Mouse (Mus musculus) MEL (cell line): ENCODE data around the gene Cdkn2d. TPM values are rescaled to one million over a fixed set of nuclear protein-coding genes. Genes with fewer than 3 reads are reported as not detected.

Source experiments
- DNase-seq: peaks from one replicate; pipeline ENCODE4 v3.0.0; 2011; ENCODE audit warnings: low read depth, low spot score
- H3K27ac ChIP-seq: 2 replicates; pipeline ENCODE4 v1.5.1; 2012; ENCODE audit warnings: low read depth, mild to moderate bottlenecking, control low read depth, low read length, moderate library complexity; ENCODE audit not compliant: control insufficient read depth
- H3K27me3 ChIP-seq, 2 experiments: fragments of 150-350 bp in 1 of 2; sonication (generic) in 1 of 2; 2 replicates each; pipeline ENCODE4 v1.6.1; 2012; ENCODE audit warnings: low read length in 2 of 2, mild to moderate bottlenecking in 2 of 2, improper control_type of control experiment in 1 of 2, moderate library complexity in 1 of 2; ENCODE audit not compliant: insufficient read depth in 2 of 2, control insufficient read depth in 1 of 2
- H3K36me3 ChIP-seq, 2 experiments: 2 replicates each; pipeline ENCODE4 v1.6.1; 2012 to 2014; ENCODE audit warnings: low read length in 2 of 2, improper control_type of control experiment in 1 of 2, inconsistent platforms in 1 of 2, mild to moderate bottlenecking in 1 of 2; ENCODE audit not compliant: insufficient read depth in 2 of 2, control insufficient read depth in 1 of 2
- H3K4me1 ChIP-seq, 2 experiments: fragments of 150-350 bp in 1 of 2; sonication (generic) in 1 of 2; 2 replicates each; pipeline ENCODE4 v1.6.1; 2012; ENCODE audit warnings: low read length in 2 of 2, improper control_type of control experiment in 1 of 2, mild to moderate bottlenecking in 1 of 2; ENCODE audit not compliant: insufficient read depth in 2 of 2, control insufficient read depth in 1 of 2
- H3K4me3 ChIP-seq, 2 experiments: fragments of 150-350 bp in 1 of 2; sonication (generic) in 1 of 2; 2 replicates each; pipeline ENCODE4 v1.5.1; 2012; ENCODE audit warnings: low read depth in 2 of 2, low read length in 2 of 2, mild to moderate bottlenecking in 2 of 2, moderate library complexity in 2 of 2, control low read depth in 1 of 2, improper control_type of control experiment in 1 of 2; ENCODE audit not compliant: control insufficient read depth in 1 of 2, insufficient read depth in 1 of 2
- H3K79me2 ChIP-seq: 2 replicates; pipeline ENCODE4 v1.6.1; 2012; ENCODE audit warnings: mild to moderate bottlenecking, low read length, moderate library complexity; ENCODE audit not compliant: control insufficient read depth, poor library complexity, insufficient read depth
- H3K9ac ChIP-seq: 2 replicates; pipeline ENCODE4 v1.6.1; 2012; ENCODE audit warnings: low read depth, mild to moderate bottlenecking, control low read depth, low read length, moderate library complexity; ENCODE audit not compliant: control insufficient read depth, poor library complexity, severe bottlenecking
- H3K9me3 ChIP-seq: fragments of 150-350 bp; sonication (generic); replicated peaks from 2 replicates; pipeline ENCODE4 v1.6.1; 2012; ENCODE audit warnings: mild to moderate bottlenecking, low read length, improper control_type of control experiment, moderate library complexity; ENCODE audit not compliant: insufficient read depth
- CHD1 ChIP-seq: IDR thresholded peaks from 2 replicates; pipeline ENCODE4 v1.6.1; 2012; ENCODE audit warnings: low read depth, mild to moderate bottlenecking, inconsistent platforms, low read length, improper control_type of control experiment
- CTCF ChIP-seq, 3 experiments: IDR thresholded peaks in 2 of 3; conservative IDR thresholded peaks in 1 of 3; 2 replicates each; pipeline ENCODE4 v1.5.1; 2011 to 2012; ENCODE audit warnings: low read length in 3 of 3, low read depth in 2 of 3, mild to moderate bottlenecking in 2 of 3, improper control_type of control experiment in 1 of 3, inconsistent platforms in 1 of 3, mixed read lengths in 1 of 3, moderate library complexity in 1 of 3; ENCODE audit not compliant: control insufficient read depth in 1 of 3, insufficient read depth in 1 of 3, poor library complexity in 1 of 3, severe bottlenecking in 1 of 3
- E2F4 ChIP-seq: IDR thresholded peaks from 2 replicates; pipeline ENCODE4 v1.6.1; 2011; ENCODE audit warnings: low read depth, low read length, improper control_type of control experiment, borderline replicate concordance
- JUND ChIP-seq: IDR thresholded peaks from 2 replicates; pipeline ENCODE4 v1.6.1; 2011; ENCODE audit warnings: low read depth, mild to moderate bottlenecking, improper control_type of control experiment, low read length
- MAX ChIP-seq: IDR thresholded peaks from 2 replicates; pipeline ENCODE4 v1.6.1; 2011; ENCODE audit warnings: low read length, improper control_type of control experiment
- MEF2A ChIP-seq: IDR thresholded peaks from 2 replicates; pipeline ENCODE4 v1.6.1; 2014; ENCODE audit warnings: low read depth, mild to moderate bottlenecking, inconsistent platforms, low read length, improper control_type of control experiment; ENCODE audit not compliant: poor library complexity, insufficient replicate concordance, severe bottlenecking; ENCODE audit errors: extremely low read depth
- MXI1 ChIP-seq: IDR thresholded peaks from 2 replicates; pipeline ENCODE4 v1.6.1; 2011; ENCODE audit warnings: mild to moderate bottlenecking, low read depth, low read length, improper control_type of control experiment
- MYB ChIP-seq: IDR thresholded peaks from 2 replicates; pipeline ENCODE4 v1.6.1; 2011; ENCODE audit warnings: mild to moderate bottlenecking, low read depth, low read length, improper control_type of control experiment
- MYC ChIP-seq: IDR thresholded peaks from 2 replicates; pipeline ENCODE4 v1.6.1; 2011; ENCODE audit warnings: low read depth, mild to moderate bottlenecking, low read length, improper control_type of control experiment, moderate library complexity
- POLR2A ChIP-seq, 2 experiments: IDR thresholded peaks; 2 replicates each; pipeline ENCODE4 v1.6.1; 2011 to 2012; ENCODE audit warnings: low read length in 2 of 2, mild to moderate bottlenecking in 2 of 2, control low read depth in 1 of 2, improper control_type of control experiment in 1 of 2, low read depth in 1 of 2, moderate library complexity in 1 of 2; ENCODE audit not compliant: control insufficient read depth in 1 of 2, insufficient read depth in 1 of 2, poor library complexity in 1 of 2
- RAD21 ChIP-seq: IDR thresholded peaks from 2 replicates; pipeline ENCODE4 v1.6.1; 2011; ENCODE audit warnings: mild to moderate bottlenecking, low read depth, low read length, improper control_type of control experiment
- SMC3 ChIP-seq: IDR thresholded peaks from 2 replicates; pipeline ENCODE4 v1.6.1; 2011; ENCODE audit warnings: low read depth, low read length, improper control_type of control experiment
- TAL1 ChIP-seq: IDR thresholded peaks from 2 replicates; pipeline ENCODE4 v1.6.1; 2012; ENCODE audit warnings: mild to moderate bottlenecking, inconsistent platforms, low read length, moderate library complexity, mixed read lengths
- TCF12 ChIP-seq: IDR thresholded peaks from 2 replicates; pipeline ENCODE4 v1.6.1; 2014; ENCODE audit warnings: low read depth, mild to moderate bottlenecking, inconsistent platforms, low read length, improper control_type of control experiment, moderate library complexity
- UBTF ChIP-seq: IDR thresholded peaks from 2 replicates; pipeline ENCODE4 v1.6.1; 2012; ENCODE audit warnings: low read depth, mild to moderate bottlenecking, inconsistent platforms, low read length, improper control_type of control experiment, moderate library complexity, borderline replicate concordance; ENCODE audit not compliant: insufficient read depth
- ZNF384 ChIP-seq: IDR thresholded peaks from 2 replicates; pipeline ENCODE4 v1.6.1; 2012; ENCODE audit warnings: low read depth, mild to moderate bottlenecking, inconsistent platforms, low read length, improper control_type of control experiment
- polyA plus RNA-seq, 2 experiments: library from polyadenylated mRNA; stranded (reverse) in 1 of 2; unstranded in 1 of 2; fragments of >175 nt in 1 of 2; fragments of >200 nt in 1 of 2; gene quantifications; 2 replicates each; pipeline versions ENCODE4 v1.2.1 to v1.2.4; 2012; ENCODE audit warnings: low replicate concordance in 2 of 2, low read depth in 1 of 2; ENCODE audit not compliant: insufficient read length in 2 of 2, insufficient read depth in 1 of 2, missing spikeins in 1 of 2
- total RNA-seq: library from RNA; depleted of rRNA; stranded (reverse); fragments of 300-350 nt; gene quantifications from 2 replicates; pipeline ENCODE4 v1.2.3, GENCODE M21; 2012

The Cdkn2d gene
- total and polyA plus RNA-seq, 3 experiments: 40.1 to 67.9 TPM; not detected in 1

DNA sequence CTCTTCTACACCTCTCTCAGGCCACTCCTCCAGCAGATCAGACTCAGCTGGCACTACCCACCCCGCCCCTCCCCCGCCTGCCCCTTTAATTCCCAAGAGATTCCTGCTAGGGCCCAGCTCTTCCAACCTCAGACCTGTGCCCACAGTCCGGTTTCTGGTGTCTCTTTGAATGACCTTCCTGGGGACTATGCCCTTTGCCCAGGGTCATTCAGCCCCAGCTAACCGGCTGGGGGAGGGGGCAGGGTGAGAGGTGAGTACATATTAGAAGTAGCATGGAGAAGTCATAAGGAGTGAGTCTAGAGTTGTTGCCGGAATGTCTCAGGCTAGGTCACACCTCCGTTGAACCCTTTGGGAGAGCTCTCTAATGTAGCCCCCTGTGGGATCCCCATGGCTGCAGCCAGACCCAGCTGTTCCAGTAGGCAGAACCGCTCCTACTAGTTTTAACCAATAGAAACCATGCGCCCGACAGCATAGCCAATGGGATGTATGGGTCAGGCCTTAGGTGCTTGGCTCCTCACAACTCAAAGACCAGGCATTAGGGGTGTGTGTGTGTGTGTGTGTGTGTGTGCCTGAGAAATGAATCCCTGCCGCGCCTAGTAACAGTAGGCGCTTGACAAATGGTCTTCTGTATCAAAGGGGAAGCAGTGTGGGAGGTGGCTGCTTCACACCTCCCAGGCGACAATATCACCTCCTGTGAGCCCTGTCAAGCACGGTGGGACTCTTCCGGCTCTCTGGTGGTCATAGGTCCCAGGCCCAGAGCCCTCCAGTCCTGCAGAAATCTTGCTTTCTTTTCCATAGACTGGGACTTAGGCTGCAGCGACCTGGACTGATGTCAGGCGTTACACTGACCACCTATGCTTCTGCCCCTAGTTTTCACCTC is 41.3 kb downstream of the Cdkn2d start (continued):
- TF ChIP-seq E2F4 (no peak), MEF2A (peak; percentile 41; the same call in 1 of the 2 replicates), TCF12 (peak; percentile 41; the same call in 1 of the 2 replicates), UBTF (no peak), JUND (no peak)

DNA sequence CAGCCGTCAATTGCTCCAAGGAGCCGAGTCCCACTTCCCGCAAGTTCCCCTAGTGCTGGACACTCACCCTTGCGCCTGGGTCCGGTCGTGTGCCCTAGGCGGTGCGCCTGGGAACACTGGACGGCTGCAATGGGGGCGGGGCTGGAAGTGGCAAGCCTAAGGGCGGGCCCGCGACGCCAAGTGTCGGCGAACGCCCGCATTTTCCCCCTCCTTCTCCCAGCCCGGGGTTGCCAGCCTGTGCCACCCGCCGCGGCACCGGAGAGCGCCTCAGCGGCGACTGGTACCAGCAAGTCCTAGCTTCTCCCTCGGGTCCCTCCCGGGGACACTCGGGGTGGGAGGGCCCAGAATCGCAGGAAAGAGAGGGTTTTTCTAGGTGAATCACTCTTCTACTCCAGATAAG is 42.9 kb downstream of the Cdkn2d start, which contains the start of gene S1pr5:
Gene S1pr5 (minus strand): TSS at position 118 of the 400 bp plus-strand sequence.
- H3K79me2 ChIP-seq: no peaks in the 10 kb centered on the region
- no peak within 1 kb of the TSS for H3K27ac ChIP-seq
- peaks cover 12 to 17% of the 10 kb centered on the region in 2 experiments for H3K4me1 ChIP-seq
- H3K4me3 ChIP-seq: no peak within 1 kb of the TSS
- DNase-seq: no peak
- 0 out of 4 replicates have a peak, but pooled peaks of 1 of the 2 experiments have one; percentile 5 for TF ChIP-seq POLR2A (IDR thresholded peaks at IDR 0.05; ENCODE audit: control insufficient read depth in 1 of 2, insufficient read depth in 1 of 2, low read depth in 1 of 2, low read length in 2 of 2, poor library complexity in 1 of 2)
- TF ChIP-seq MYC: no peak
- peaks cover 0 to 7% of the 10 kb centered on the region in 2 experiments; a peak in 2 of 4 replicates for H3K36me3 ChIP-seq
- H3K9ac ChIP-seq: no peak within 1 kb of the TSS
- H3K9me3 ChIP-seq: no peaks in the 10 kb centered on the region
- H3K27me3 ChIP-seq: no peaks in the 10 kb centered on the region; a peak in 1 of 4 replicates

DNA sequence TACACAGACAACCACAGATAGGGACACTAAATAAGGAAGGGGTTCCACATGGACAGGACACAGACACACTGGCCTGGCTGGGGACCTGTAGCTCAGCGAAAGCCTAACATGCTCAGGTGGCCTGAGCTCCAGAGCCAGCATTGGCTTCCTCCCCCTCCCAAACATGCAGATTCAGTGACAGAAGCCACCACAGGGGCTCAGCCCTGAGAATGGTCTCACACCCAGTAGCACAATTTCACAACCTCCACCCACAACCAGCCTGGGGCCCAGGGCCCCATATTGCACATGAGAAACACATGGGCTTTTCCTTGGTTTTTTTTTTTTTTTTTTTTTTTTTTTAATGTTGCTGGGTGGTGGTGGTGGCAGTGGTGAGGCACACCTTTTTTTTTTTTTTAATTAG is 44.9 kb downstream of the Cdkn2d start:
- Histone ChIP-seq H3K36me3 (peaks cover 0 to 7% of the 10 kb centered on the region in 2 experiments; a peak in 2 of 4 replicates), H3K4me1 (peaks cover 12 to 17% of the 10 kb centered on the region in 2 experiments), H3K9me3 (no peaks in the 10 kb centered on the region), H3K27ac (no peak overlapping the region), H3K9ac (no peak overlapping the region), H3K4me3 (no peak overlapping the region), H3K79me2 (no peaks in the 10 kb centered on the region), H3K27me3 (no peaks in the 10 kb centered on the region; a peak in 1 of 4 replicates)
- DNase-seq: no peak
- no peak for TF ChIP-seq CTCF (IDR thresholded peaks at IDR 0.05 in 2 of 3, conservative IDR thresholded peaks at IDR 0.05 in 1 of 3; ENCODE audit: control insufficient read depth in 1 of 3, insufficient read depth in 1 of 3, low read depth in 2 of 3, low read length in 3 of 3, poor library complexity in 1 of 3, severe bottlenecking in 1 of 3)
- TF ChIP-seq ZNF384: peak; percentile 81

DNA sequence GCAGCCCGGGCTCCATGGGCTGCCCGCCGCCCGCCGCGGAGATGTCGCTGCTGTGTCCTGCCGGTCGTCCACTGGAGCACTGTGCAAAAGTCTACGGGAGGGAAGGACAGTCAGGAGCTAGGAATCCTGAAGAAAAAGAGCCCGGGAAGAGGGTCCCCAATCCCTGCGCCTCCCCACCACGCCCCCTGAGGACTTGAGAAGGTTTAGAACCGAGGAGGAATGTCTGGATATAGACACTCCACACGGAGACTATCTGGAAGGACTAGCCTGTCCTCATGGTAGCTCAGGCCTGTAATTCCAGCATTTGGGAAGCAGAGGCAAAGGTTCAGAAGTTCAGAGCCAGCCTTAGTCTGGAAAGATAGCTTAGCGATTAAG is 46.1 kb downstream of the Cdkn2d start:
- H3K27me3 ChIP-seq: no peaks in the 10 kb centered on the region; a peak in 1 of 4 replicates
- no peak overlapping the region for H3K9ac ChIP-seq
- TF ChIP-seq TAL1 (no peak), MXI1 (no peak), TCF12 (no peak), MAX (no peak), MYC (no peak), SMC3 (no peak), RAD21 (no peak), CHD1 (no peak), E2F4 (no peak), MYB (no peak)
- H3K9me3 ChIP-seq: no peaks in the 10 kb centered on the region
- H3K27ac ChIP-seq: no peak overlapping the region
- H3K4me3 ChIP-seq: no peak overlapping the region
- peaks cover 0 to 10% of the 10 kb centered on the region in 2 experiments; a peak in 2 of 4 replicates for H3K36me3 ChIP-seq
- H3K4me1 ChIP-seq: peaks cover 4 to 13% of the 10 kb centered on the region in 2 experiments
- no peak for DNase-seq
- no peaks in the 10 kb centered on the region for H3K79me2 ChIP-seq
